Mouse (Mus musculus) intestine, embryonic 16.5 days (tissue): ENCODE data around the gene Cldn3. TPM values are rescaled to one million over a fixed set of nuclear protein-coding genes. Genes with fewer than 3 reads are reported as not detected.

ENCODE experiments used
- polyA plus RNA-seq: library from polyadenylated mRNA; unstranded; fragments of >200 nt; fragmentation: Nextera tagmentation; extraction: Ambion mirVana; gene quantifications from 2 replicates; pipeline ENCODE4 v1.2.1, GENCODE M21; 2015

The Cldn3 gene
- polyA plus RNA-seq, 1 experiment from 2014 or later, result 217 TPM

Other genes with a start within 250 kb of the Cldn3 start
- 50.5 and 65.8 TPM in 2 replicates for gene Eln, start 238.9 kb upstream of the Cldn3 start, polyA plus RNA-seq
- gene Tmem270, start 79.5 kb upstream of the Cldn3 start, polyA plus RNA-seq, result not detected in 2 replicates
- 2.1 and 6.4 TPM in 2 replicates for gene Cldn13, start 70.7 kb upstream of the Cldn3 start, polyA plus RNA-seq
- gene Mettl27, start 53.8 kb upstream of the Cldn3 start, polyA plus RNA-seq, result 27.2 TPM in 2 replicates
- gene Cldn4, start 39.3 kb upstream of the Cldn3 start, polyA plus RNA-seq, result 48.7 and 54.2 TPM in 2 replicates
- gene Abhd11, start 22.9 kb downstream of the Cldn3 start, polyA plus RNA-seq, result 102 and 106 TPM in 2 replicates
- 11.9 and 13.4 TPM in 2 replicates for gene Stx1a, start 37.3 kb downstream of the Cldn3 start, polyA plus RNA-seq
- gene Dnajc30, start 78.0 kb downstream of the Cldn3 start, polyA plus RNA-seq, result 33.9 and 39.2 TPM in 2 replicates
- gene Bud23, start 78.7 kb downstream of the Cldn3 start, polyA plus RNA-seq, result 84.6 and 109 TPM in 2 replicates
- 2.9 TPM in 2 replicates for gene Vps37d, start 92.1 kb downstream of the Cldn3 start, polyA plus RNA-seq
- gene Mlxipl, start 103.7 kb downstream of the Cldn3 start, polyA plus RNA-seq, result 8.2 and 9.5 TPM in 2 replicates
- 26.1 and 27.4 TPM in 2 replicates for gene Tbl2, start 163.4 kb downstream of the Cldn3 start, polyA plus RNA-seq
- gene Bcl7b, start 182.1 kb downstream of the Cldn3 start, polyA plus RNA-seq, result 53.7 and 54.7 TPM in 2 replicates
- gene Baz1b, start 201.1 kb downstream of the Cldn3 start, polyA plus RNA-seq, result 19.0 and 20.9 TPM in 2 replicates